Mouse (Mus musculus) cortical plate, adult 2 months (tissue): ENCODE results near the gene Atoh1. TPM values are rescaled to one million over a fixed set of nuclear protein-coding genes. Genes with fewer than 3 reads are reported as not detected.

Experiments used
- H3K27ac ChIP-seq: fragments of 200-500 bp; 2 replicates; pipeline ENCODE4 v1.5.1; 2012; ENCODE audit warnings: low read length, control low read depth, inconsistent platforms; ENCODE audit not compliant: insufficient read depth
- H3K4me1 ChIP-seq: fragments of 200-500 bp; 2 replicates; pipeline ENCODE4 v1.6.1; 2011; ENCODE audit warnings: low read length; ENCODE audit not compliant: control insufficient read depth, insufficient read depth
- H3K4me3 ChIP-seq: fragments of 200-500 bp; 2 replicates; pipeline ENCODE4 v1.5.1; 2011; ENCODE audit warnings: mild to moderate bottlenecking, low read length, control low read depth; ENCODE audit not compliant: insufficient read depth
- CTCF ChIP-seq: fragments of 200-500 bp; IDR thresholded peaks from 2 replicates; pipeline ENCODE4 v1.5.1; 2011; ENCODE audit warnings: mild to moderate bottlenecking, control low read depth, low read length; ENCODE audit not compliant: insufficient read depth; ENCODE audit errors: extremely low read depth
- POLR2A ChIP-seq: fragments of 200-500 bp; IDR thresholded peaks from 2 replicates; pipeline ENCODE4 v1.6.1; 2011; ENCODE audit warnings: mild to moderate bottlenecking, low read length, control low read depth; ENCODE audit not compliant: insufficient read depth; ENCODE audit errors: extremely low read depth
- polyA plus RNA-seq: library from polyadenylated mRNA; depleted of rRNA; stranded (reverse); fragments of >200 nt; gene quantifications from 2 replicates; pipeline ENCODE4 v1.2.3, GENCODE M21; 2012

The Atoh1 gene
- polyA plus RNA-seq, 1 experiment: not detected

DNA sequence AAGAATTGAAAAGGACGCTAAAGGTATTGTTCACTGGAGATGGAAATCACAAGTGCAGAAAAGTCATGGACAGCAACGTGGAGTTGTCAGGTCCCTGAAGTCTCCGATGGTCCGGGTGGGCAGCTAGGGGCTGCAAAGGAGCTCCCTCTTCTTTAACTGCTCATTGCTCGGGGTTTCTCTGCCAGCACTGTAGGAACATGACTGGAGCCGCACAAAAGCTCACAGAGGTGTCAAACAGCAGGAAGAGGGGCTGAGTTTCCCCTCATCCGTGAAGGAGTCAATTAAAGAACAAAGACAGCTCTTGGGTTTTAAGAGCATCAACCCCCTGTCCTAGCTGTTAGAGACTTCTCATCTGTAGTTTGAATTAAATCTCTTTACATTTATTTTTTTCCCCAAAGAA, 44.5 kb downstream of the Atoh1 start:
- H3K4me3 ChIP-seq: no peak overlapping the region
- no peaks in the 10 kb centered on the region for H3K4me1 ChIP-seq
- no peak overlapping the region for H3K27ac ChIP-seq
- TF ChIP-seq POLR2A (no peak), CTCF (no peak)
